Mouse (Mus musculus) myocyte (in vitro differentiated cells): Measurements from ENCODE around the gene Lman2. TPM values are rescaled to one million over a fixed set of nuclear protein-coding genes. Genes with fewer than 3 reads are reported as not detected.

Source experiments
- H3K27me3 ChIP-seq: one replicate; pipeline ENCODE4 v1.6.1; 2011; ENCODE audit not compliant: control insufficient read depth, insufficient read depth, insufficient read length
- H3K36me3 ChIP-seq: one replicate; pipeline ENCODE4 v1.6.1; 2011; ENCODE audit not compliant: control insufficient read depth, insufficient read depth
- H3K4me2 ChIP-seq: one replicate; pipeline ENCODE4 v1.6.1; 2011; ENCODE audit warnings: low read depth, control low read depth
- H3K4me3 ChIP-seq: one replicate; pipeline ENCODE4 v1.5.1; 2011; ENCODE audit warnings: mild to moderate bottlenecking, control low read depth, moderate library complexity
- H3K79me2 ChIP-seq: one replicate; pipeline ENCODE4 v1.6.1; 2011; ENCODE audit not compliant: control insufficient read depth, insufficient read depth
- H3ac ChIP-seq: one replicate; pipeline ENCODE4 v1.6.1; 2011; ENCODE audit not compliant: control insufficient read depth, insufficient read length
- CEBPB ChIP-seq: IDR thresholded peaks from 2 replicates; pipeline ENCODE4 v1.6.1; 2011; ENCODE audit warnings: mild to moderate bottlenecking, moderate library complexity; ENCODE audit not compliant: poor library complexity, insufficient read depth, severe bottlenecking
- E2F4 ChIP-seq: IDR thresholded peaks from one replicate; pipeline ENCODE4 v1.6.1; 2011; ENCODE audit warnings: mild to moderate bottlenecking, control low read depth, moderate library complexity; ENCODE audit not compliant: insufficient read depth
- MAX ChIP-seq: IDR thresholded peaks from one replicate; pipeline ENCODE4 v1.6.1; 2011; ENCODE audit warnings: low read depth, mild to moderate bottlenecking, control low read depth
- MYOD1 ChIP-seq, 3 experiments: IDR thresholded peaks; one replicate each; pipeline ENCODE4 v1.6.1; 2011; ENCODE audit warnings: control low read depth in 2 of 3, low read depth in 2 of 3, mild to moderate bottlenecking in 2 of 3, moderate library complexity in 1 of 3; ENCODE audit not compliant: insufficient read length in 2 of 3, control insufficient read depth in 1 of 3
- MYOG ChIP-seq, 3 experiments: IDR thresholded peaks; one replicate each; pipeline ENCODE4 v1.6.1; 2011; ENCODE audit warnings: control low read depth in 2 of 3, low read depth in 2 of 3, mild to moderate bottlenecking in 2 of 3; ENCODE audit not compliant: insufficient read length in 2 of 3, control insufficient read depth in 1 of 3, insufficient read depth in 1 of 3
- POLR2A ChIP-seq: IDR thresholded peaks from one replicate; pipeline ENCODE4 v1.6.1; 2011; ENCODE audit warnings: low read depth, mild to moderate bottlenecking, control low read depth, moderate library complexity; ENCODE audit not compliant: insufficient read length
- POLR2AphosphoS2 ChIP-seq: IDR thresholded peaks from one replicate; pipeline ENCODE4 v1.6.1; 2011; ENCODE audit warnings: low read depth, control low read depth; ENCODE audit not compliant: insufficient read length
- REST ChIP-seq: IDR thresholded peaks from one replicate; pipeline ENCODE4 v1.6.1; 2011; ENCODE audit warnings: mild to moderate bottlenecking, control low read depth, moderate library complexity; ENCODE audit not compliant: insufficient read depth, insufficient read length
- SRF ChIP-seq: IDR thresholded peaks from one replicate; pipeline ENCODE4 v1.6.1; 2011; ENCODE audit warnings: low read depth; ENCODE audit not compliant: control insufficient read depth, insufficient read length
- TCF12 ChIP-seq: IDR thresholded peaks from one replicate; pipeline ENCODE4 v1.6.1; 2011; ENCODE audit warnings: mild to moderate bottlenecking, control low read depth; ENCODE audit not compliant: poor library complexity, insufficient read depth, severe bottlenecking
- TCF3 ChIP-seq: IDR thresholded peaks from one replicate; pipeline ENCODE4 v1.6.1; 2011; ENCODE audit warnings: low read depth, control low read depth; ENCODE audit not compliant: insufficient read length
- USF1 ChIP-seq: IDR thresholded peaks from one replicate; pipeline ENCODE4 v1.6.1; 2011; ENCODE audit warnings: low read depth, mild to moderate bottlenecking, control low read depth, moderate library complexity
- polyA plus RNA-seq: library from polyadenylated mRNA; unstranded; fragments of >200 nt; fragmentation: generic; extraction: Trizol; gene quantifications from one replicate; pipeline ENCODE4 v1.2.1, GENCODE M21; 2012; ENCODE audit warnings: missing spikeins

Lman2 gene
- polyA plus RNA-seq, 1 experiment = 84.7 TPM

DNA sequence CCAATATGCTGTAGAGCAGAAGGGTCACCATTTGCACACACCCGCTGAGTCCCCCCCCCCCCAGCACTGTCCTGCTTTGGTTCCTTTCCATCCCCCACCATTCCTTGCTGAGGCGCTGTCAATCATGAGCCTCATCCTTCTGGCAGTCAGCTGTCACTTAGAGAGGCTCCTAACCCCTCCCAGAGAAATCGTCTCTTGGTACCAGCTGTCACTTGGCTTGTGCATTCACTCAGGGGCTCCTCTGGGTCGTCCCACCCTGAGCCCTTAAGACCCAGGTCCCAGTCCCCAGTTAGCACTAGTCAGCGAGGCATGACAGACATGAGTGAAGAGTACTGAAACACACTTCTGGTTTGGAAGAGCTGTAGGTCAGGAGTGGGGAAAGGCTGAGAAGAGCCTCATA, 9.2 kb upstream of the Lman2 start:
- Histone ChIP-seq H3K36me3 (no peaks in the 10 kb centered on the region), H3ac (no peak overlapping the region), H3K4me3 (no peak overlapping the region), H3K79me2 (no peaks in the 10 kb centered on the region), H3K27me3 (peaks cover 19% of the 10 kb centered on the region), H3K4me2 (peak overlapping the region; percentile 53)
- no peak for TF ChIP-seq SRF
- no peak for TF ChIP-seq USF1
- TF ChIP-seq MAX = no peak
- TF ChIP-seq TCF3 = peak; percentile 31
- no peak for TF ChIP-seq CEBPB
- TF ChIP-seq REST = no peak
- TF ChIP-seq E2F4 = no peak
- TF ChIP-seq POLR2AphosphoS2 = no peak
- no peak for TF ChIP-seq POLR2A
- peak; percentile 78 for TF ChIP-seq TCF12
- peak; percentile 70 to 91 (median 75) for TF ChIP-seq MYOD1 (IDR thresholded peaks at IDR 0.05; ENCODE audit: control insufficient read depth in 1 of 3, insufficient read length in 2 of 3, low read depth in 2 of 3)
- peak; percentile 6 to 90 (median 84) for TF ChIP-seq MYOG (IDR thresholded peaks at IDR 0.05; ENCODE audit: control insufficient read depth in 1 of 3, insufficient read depth in 1 of 3, insufficient read length in 2 of 3, low read depth in 2 of 3)

DNA sequence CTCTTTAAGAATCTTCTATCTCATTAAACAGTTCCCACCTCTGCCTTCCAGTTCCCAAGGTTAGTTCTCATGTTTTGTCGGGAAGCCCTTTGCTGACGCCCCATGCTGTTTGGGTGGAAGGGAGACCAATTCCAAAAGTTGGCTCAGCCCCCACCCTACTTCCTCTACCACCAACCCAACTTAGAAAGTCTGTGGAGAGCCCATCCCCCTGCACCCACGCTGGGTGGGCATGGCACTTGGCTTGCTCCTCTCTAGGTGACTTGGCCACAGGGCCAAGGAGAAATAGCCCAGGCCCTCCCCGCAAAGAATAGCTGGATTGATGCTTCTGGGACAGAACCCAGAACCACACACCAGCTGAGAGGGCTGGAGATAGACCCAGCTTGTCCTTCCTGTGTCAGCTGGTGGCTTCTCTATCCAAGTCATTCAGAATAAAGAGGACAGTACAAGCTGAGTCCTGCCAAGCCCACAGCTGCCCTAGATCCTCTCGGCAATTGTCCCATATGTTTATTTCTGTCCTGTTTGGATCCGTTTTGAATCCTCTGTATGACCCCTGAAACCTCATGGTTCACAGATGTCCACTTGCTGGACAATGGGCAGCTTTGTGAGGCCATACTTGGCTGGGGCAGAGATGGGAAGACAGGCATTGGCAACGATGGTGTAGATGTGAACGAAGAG, 8.6 kb upstream of the Lman2 start:
- Histone ChIP-seq H3K36me3 (no peaks in the 10 kb centered on the region), H3ac (no peak overlapping the region), H3K79me2 (no peaks in the 10 kb centered on the region), H3K4me2 (peak overlapping the region; percentile 53), H3K4me3 (no peak overlapping the region), H3K27me3 (peaks cover 19% of the 10 kb centered on the region)
- TF ChIP-seq MYOG (IDR thresholded peaks at IDR 0.05; ENCODE audit: control insufficient read depth in 1 of 3, insufficient read depth in 1 of 3, insufficient read length in 2 of 3, low read depth in 2 of 3) (peak; percentile 29 to 98 (median 83)), TCF12 (peak; percentile 70), MYOD1 (IDR thresholded peaks at IDR 0.05; ENCODE audit: control insufficient read depth in 1 of 3, insufficient read length in 2 of 3, low read depth in 2 of 3) (peak; percentile 37 to 83 (median 66)), TCF3 (peak; percentile 52), REST (no peak)

- Histone ChIP-seq H3K4me3 (no peak overlapping the region), H3K79me2 (no peaks in the 10 kb centered on the region), H3K4me2 (peak overlapping the region; percentile 33), H3K27me3 (peaks cover 22% of the 10 kb centered on the region), H3K36me3 (no peaks in the 10 kb centered on the region), H3ac (no peak overlapping the region)
- no peak for TF ChIP-seq CEBPB
- no peak for TF ChIP-seq E2F4
- TF ChIP-seq POLR2A = no peak
- TF ChIP-seq REST = no peak
- TF ChIP-seq MYOD1 (IDR thresholded peaks at IDR 0.05; ENCODE audit: control insufficient read depth in 1 of 3, insufficient read length in 2 of 3, low read depth in 2 of 3) = no peak
- no peak for TF ChIP-seq MAX
- no peak for TF ChIP-seq TCF12
- no peak for TF ChIP-seq USF1
- no peak for TF ChIP-seq MYOG (IDR thresholded peaks at IDR 0.05; ENCODE audit: control insufficient read depth in 1 of 3, insufficient read depth in 1 of 3, insufficient read length in 2 of 3, low read depth in 2 of 3)
- TF ChIP-seq SRF = no peak
- no peak for TF ChIP-seq POLR2AphosphoS2
- TF ChIP-seq TCF3 = no peak
These were observed 7.7 kb upstream of the Lman2 start for GRCm38 (mm10) chr13:55370234-55370633.

DNA sequence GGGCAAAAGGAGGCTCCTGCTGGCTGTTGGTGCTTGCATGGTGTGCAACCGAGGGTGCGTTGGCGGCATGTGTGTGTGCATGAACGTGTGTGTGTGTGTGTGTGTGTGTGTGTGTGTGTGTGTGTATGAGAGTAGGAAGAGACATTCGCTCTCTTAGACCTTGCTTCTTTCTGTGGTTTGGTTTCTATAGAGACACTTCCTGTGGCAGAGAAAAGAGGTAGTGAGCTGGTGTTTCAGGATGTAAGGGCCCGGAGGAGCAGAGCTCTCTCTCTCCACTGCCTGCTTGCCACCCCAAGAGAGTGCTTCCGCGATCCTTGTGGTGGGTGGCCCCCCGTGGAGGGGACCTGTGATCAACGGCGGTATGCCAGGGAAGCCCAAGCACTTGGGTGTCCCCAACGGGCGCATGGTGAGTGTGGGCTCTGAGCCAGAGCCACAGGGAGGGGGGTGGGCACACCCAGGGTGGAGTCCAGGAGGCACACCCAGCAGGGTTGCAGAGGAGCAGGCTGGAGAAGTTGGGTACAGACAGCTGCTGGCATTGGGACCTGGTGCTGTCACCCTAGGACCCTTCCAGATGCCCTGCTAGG, 7.0 kb upstream of the Lman2 start, which contains the start of gene Rgs14:
Gene Rgs14 (plus strand): TSS at position 202 of the 584 bp plus-strand sequence.
- Histone ChIP-seq H3ac (no peak within 1 kb of the TSS), H3K4me3 (no peak within 1 kb of the TSS), H3K27me3 (peaks cover 26% of the 10 kb centered on the region), H3K79me2 (no peaks in the 10 kb centered on the region), H3K4me2 (peak within 1 kb of the TSS; percentile 33), H3K36me3 (no peaks in the 10 kb centered on the region)
- no peak for TF ChIP-seq TCF3
- peak; percentile 24 for TF ChIP-seq TCF12
- peak in 2 of 3 experiments; percentile 55 to 89 for TF ChIP-seq MYOG (IDR thresholded peaks at IDR 0.05; ENCODE audit: control insufficient read depth in 1 of 3, insufficient read depth in 1 of 3, insufficient read length in 2 of 3, low read depth in 2 of 3)
- peak in 1 of 3 experiments; percentile 82 for TF ChIP-seq MYOD1 (IDR thresholded peaks at IDR 0.05; ENCODE audit: control insufficient read depth in 1 of 3, insufficient read length in 2 of 3, low read depth in 2 of 3)

DNA sequence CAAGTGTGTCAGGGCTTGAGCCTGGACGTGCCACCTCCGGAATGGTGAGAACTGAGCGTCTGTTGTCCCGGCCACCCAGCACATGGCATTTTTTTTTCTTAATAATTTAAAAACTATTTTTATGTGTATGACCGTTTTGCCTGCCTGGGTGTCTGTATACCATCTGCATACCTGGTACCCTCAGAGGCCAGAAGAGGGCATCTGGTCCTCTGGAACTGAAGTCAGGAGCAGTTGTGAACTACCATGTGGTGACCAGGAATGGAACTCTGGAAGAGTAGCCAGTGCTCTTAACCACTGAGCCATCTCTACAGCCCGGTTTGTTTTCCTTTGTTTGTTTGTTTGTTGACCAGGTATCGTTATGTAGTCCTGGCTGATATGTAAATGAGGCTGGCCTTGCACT, 5.8 kb upstream of the Lman2 start:
- no peak overlapping the region for H3K4me2 ChIP-seq
- peaks cover 13% of the 10 kb centered on the region for H3K27me3 ChIP-seq
- no peak overlapping the region for H3ac ChIP-seq
- no peaks in the 10 kb centered on the region for H3K79me2 ChIP-seq
- no peak overlapping the region for H3K4me3 ChIP-seq
- no peak for TF ChIP-seq REST
- TF ChIP-seq USF1 = no peak
- TF ChIP-seq MYOD1 (IDR thresholded peaks at IDR 0.05; ENCODE audit: control insufficient read depth in 1 of 3, insufficient read length in 2 of 3, low read depth in 2 of 3) = no peak
- no peak for TF ChIP-seq E2F4
- TF ChIP-seq SRF = no peak
- no peak for TF ChIP-seq CEBPB
- TF ChIP-seq TCF3 = no peak
- TF ChIP-seq MYOG (IDR thresholded peaks at IDR 0.05; ENCODE audit: control insufficient read depth in 1 of 3, insufficient read depth in 1 of 3, insufficient read length in 2 of 3, low read depth in 2 of 3) = no peak
- no peaks in the 10 kb centered on the region for H3K36me3 ChIP-seq
